Mouse (Mus musculus) mouse embryonic stem cell (cell line): ENCODE results near the gene Creg1.

Experiments used
- in situ Hi-C, 2 experiments: fragments of 300-500 bp; cut with MboI; formaldehyde crosslinking; loops; 1 replicate in 1 of 2; 3 replicates in 1 of 2; pipeline ENCODE4 v1.14.3; 2019 to 2020; ENCODE audit warnings: low sequenced_read_pairs in 2 of 2, low pct_unique_long_range_greater_than_20kb in 1 of 2, mixed read lengths in 1 of 2; ENCODE audit not compliant: unreplicated experiment in 1 of 2

The Creg1 gene

GRCm38 (mm10) chr1:165763635-165764372, at the start of gene Creg1:
Creg1 (plus strand) TSS chr1:165763746.
- in situ Hi-C loops: no loop called here

- in situ Hi-C loops: no loop called here
These were observed 49.7 kb upstream of the Creg1 start for GRCm38 (mm10) chr1:165713798-165714197.

GRCm38 (mm10) chr1:165716426-165716825, 47.1 kb upstream of the Creg1 start:
- in situ Hi-C loops: no loop called here

- in situ Hi-C loops: no loop called here
These were observed 45.6 kb upstream of the Creg1 start for GRCm38 (mm10) chr1:165717711-165718542.

- in situ Hi-C loops: no loop called here
These were observed 44.9 kb upstream of the Creg1 start for GRCm38 (mm10) chr1:165718543-165719105.

GRCm38 (mm10) chr1:165722531-165723123, 40.9 kb upstream of the Creg1 start:
- in situ Hi-C loops: no loop called here

GRCm38 (mm10) chr1:165724219-165725033, 39.1 kb upstream of the Creg1 start:
- in situ Hi-C loops: loop anchor here in 1 of 2 experiments (25.0 kb wide), 1 partner anchor 137 kb away; no protein-coding TSS in a partner anchor

GRCm38 (mm10) chr1:165725039-165725644, 38.4 kb upstream of the Creg1 start:
- in situ Hi-C loops: loop anchor here in 1 of 2 experiments (25.0 kb wide), 1 partner anchor 138 kb away; no protein-coding TSS in a partner anchor

- in situ Hi-C loops: loop anchor here in 1 of 2 experiments (25.0 kb wide), 1 partner anchor 140 kb away; no protein-coding TSS in a partner anchor
These were observed 36.6 kb upstream of the Creg1 start for GRCm38 (mm10) chr1:165726986-165727385.

GRCm38 (mm10) chr1:165728057-165728639, 35.4 kb upstream of the Creg1 start:
- in situ Hi-C loops: loop anchor here in 1 of 2 experiments (25.0 kb wide), 1 partner anchor 141 kb away; no protein-coding TSS in a partner anchor

GRCm38 (mm10) chr1:165730129-165730528, 33.4 kb upstream of the Creg1 start:
- in situ Hi-C loops: loop anchor here (10.0 to 25.0 kb wide), 2 partner anchors 143 to 145 kb away; no protein-coding TSS in a partner anchor

GRCm38 (mm10) chr1:165731553-165731952, 32.0 kb upstream of the Creg1 start:
- in situ Hi-C loops: loop anchor here (10.0 to 25.0 kb wide), 2 partner anchors 144 to 147 kb away; no protein-coding TSS in a partner anchor

GRCm38 (mm10) chr1:165734840-165735239, 28.7 kb upstream of the Creg1 start:
- in situ Hi-C loops: loop anchor here (5.0 to 25.0 kb wide), 4 partner anchors 58 to 150 kb away; no protein-coding TSS in a partner anchor

- in situ Hi-C loops: loop anchor here (5.0 to 25.0 kb wide), 4 partner anchors 59 to 151 kb away; no protein-coding TSS in a partner anchor
These were observed 27.4 kb upstream of the Creg1 start for GRCm38 (mm10) chr1:165735826-165736818.

GRCm38 (mm10) chr1:165737451-165737850, 26.1 kb upstream of the Creg1 start:
- in situ Hi-C loops: loop anchor here (5.0 to 25.0 kb wide), 4 partner anchors 60 to 153 kb away; no protein-coding TSS in a partner anchor
